Mouse (Mus musculus): ENCODE data around the gene Ube2n.

The Ube2n gene

DNA sequence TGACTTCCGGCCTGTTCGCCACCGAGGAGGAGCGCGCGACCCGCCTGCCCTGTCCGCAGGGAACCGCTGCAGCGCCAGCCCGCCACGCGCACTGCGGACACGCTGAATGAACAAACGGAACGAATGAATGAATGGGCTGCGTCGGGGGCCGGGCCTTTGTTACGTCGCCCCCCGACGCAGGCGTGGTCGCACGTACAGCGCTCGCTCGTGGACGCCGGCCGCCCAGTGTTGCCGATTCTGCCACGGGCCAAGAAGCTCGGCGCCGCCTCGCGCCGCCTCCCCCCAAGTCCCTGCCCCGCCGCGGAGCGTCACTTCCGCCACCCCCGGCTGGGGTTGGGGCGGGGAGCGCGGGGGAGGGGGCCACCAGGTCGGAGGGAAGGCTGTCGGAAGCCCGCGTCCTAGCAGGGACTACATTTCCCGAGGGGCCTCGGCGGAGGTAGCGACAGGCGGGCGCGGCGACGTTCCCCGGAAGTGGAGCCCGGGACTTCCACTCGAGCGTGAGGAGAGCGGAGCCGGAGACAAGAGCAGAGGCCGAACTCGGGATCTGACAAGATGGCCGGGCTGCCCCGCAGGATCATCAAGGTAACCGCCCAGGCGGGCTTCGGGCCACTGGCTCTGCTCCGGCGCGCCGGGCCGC, at the start of gene Ube2n:
Gene Ube2n, plus strand, starts transcription at position 490 of the 637 bp plus-strand sequence.
- DNase-seq (ENCODE audit: low spot score) = peak; percentile 98

DNA sequence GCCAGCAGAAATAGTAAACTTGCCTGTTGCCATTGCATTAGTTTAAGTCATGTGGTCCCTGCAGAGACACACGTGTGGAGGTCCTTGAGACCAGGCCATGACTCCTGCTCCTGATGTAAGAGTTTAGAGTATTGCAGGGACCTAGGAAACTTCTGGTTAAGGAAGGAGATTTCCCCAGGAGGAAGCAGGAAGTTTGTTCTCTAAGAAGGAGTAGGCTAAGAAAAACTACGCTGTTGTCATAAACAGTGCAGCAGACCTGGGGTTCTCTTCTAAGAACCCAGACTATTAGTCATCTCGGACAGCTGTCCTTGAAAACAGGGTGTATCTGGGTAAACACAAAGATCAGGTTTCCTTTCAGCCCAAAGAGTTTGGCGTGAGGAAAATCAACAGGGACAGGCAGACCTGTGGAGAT, 49.5 kb upstream of the Ube2n start:
- no peak for DNase-seq (ENCODE audit: low spot score)

DNA sequence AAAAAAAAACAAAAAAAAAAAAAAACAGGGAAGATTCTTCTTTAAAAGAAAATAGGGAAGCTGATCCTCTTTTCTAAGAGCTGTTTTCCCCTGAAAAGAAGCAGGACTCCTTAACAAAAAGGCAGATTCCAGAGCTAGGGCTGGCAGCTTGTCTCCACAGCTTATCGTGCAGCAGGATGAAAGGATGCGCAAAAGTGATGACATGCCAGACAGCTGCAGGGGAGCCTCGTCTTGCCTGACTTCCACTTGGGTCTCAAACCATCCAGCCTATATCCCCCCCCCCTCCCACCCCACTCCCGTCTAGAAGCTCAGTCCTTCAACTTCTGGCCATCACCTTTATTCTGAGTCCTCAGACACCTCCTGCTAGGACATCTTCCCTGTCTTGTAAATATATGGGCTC, 46.1 kb upstream of the Ube2n start:
- no peak for DNase-seq (ENCODE audit: low spot score)

- DNase-seq (ENCODE audit: low spot score) = no peak
These were observed 43.8 kb upstream of the Ube2n start for GRCm38 (mm10) chr10:95471186-95471585.

- no peak for DNase-seq (ENCODE audit: low spot score)
These were observed 42.9 kb upstream of the Ube2n start for GRCm38 (mm10) chr10:95471889-95472547.

GRCm38 (mm10) chr10:95475923-95476322, 39.0 kb upstream of the Ube2n start:
- peak; percentile 90 for DNase-seq (ENCODE audit: low spot score)

GRCm38 (mm10) chr10:95477516-95477915, 37.4 kb upstream of the Ube2n start:
- no peak for DNase-seq (ENCODE audit: low spot score)

DNA sequence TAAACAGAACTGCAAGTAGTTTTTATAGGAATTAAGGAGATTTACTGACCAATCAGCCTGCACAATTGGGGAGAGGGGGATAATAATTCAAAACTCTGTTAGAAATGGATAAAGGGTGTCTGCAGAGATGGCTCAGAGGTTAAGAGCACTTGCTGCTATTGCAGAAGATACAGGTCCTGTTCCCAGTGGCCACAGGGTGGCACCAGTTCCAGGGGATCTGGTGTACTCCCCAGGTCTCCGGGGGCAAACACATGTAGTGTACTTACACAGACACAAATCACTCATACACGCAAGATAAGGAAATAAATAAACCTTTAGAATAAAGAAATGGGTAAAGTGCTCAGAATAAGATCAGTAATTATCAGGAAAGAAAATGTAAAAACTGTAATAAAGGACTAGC, 25.3 kb upstream of the Ube2n start:
- DNase-seq (ENCODE audit: low spot score) = peak; percentile 26

DNA sequence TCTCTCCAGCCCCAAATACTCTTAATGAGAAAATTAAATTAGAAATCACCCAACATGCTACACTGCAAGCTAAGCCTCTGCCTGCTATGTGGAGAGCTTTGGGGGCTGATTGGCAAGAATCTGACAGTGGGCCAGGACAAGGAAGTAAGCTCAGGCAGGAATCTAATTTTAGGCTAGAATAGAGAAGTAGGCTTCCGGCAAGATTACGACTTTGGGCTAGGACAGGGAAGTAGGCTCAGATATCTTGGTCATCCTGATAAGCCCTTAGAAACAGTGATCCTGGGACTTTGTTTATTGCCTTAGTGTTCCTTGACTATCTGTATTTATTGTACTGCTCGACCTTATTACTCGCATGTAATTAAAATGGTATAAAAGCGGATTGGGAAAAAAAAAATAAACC, 20.7 kb upstream of the Ube2n start:
- no peak for DNase-seq (ENCODE audit: low spot score)

DNA sequence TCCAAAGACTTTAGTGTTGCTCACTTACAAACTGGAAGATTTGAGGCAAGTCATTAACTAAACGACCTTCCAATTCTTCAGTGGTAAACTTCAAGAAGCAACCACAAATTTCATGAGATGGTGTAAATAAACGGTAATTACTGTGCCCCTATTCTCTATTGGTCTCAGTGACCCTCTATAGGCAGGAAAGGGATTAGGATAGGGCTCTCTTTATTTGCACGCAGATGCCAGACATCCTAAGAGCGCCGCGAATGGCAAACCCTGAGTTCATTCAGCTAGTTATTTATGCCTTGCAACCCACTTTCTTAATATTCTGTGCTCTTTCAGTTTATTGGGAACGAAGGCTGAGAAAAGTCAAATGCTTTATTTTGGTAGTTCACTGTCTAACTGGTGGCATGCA, 13.9 kb upstream of the Ube2n start:
- no peak for DNase-seq (ENCODE audit: low spot score)

DNA sequence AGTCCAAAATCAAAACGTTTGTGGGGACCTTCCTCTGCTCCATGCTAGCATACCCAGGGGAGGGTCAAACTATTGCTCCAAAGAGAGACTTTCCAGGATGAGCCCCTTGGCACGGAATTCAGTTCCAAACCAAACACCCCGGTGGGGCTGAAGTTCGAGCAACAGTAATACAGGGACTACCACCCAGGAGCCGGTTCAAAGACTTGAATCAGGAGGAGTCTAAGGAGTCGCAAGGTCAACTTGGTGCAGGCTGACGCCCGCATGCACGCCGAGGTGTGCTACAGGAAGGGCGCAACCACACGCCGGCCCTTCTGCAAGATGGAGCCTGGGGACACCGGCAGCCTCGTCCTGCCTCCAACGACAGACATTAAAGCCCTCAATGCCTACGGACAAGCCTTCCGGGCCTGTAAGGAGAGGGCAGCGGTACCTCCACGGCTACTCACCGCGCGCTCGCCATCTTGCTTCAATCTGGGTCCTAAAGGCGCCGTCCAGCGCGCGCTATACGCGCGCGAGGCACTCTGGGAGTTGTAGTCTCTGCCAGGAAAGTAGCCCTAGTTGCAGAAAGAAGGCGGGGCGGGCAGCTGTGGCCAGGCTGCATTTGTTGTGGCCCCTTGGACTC, 13.4 kb upstream of the Ube2n start, which contains the start of gene Mrpl42:
Gene Mrpl42, minus strand, starts transcription at position 478 of the 619 bp plus-strand sequence.
- DNase-seq (ENCODE audit: low spot score) = peak; percentile 90

DNA sequence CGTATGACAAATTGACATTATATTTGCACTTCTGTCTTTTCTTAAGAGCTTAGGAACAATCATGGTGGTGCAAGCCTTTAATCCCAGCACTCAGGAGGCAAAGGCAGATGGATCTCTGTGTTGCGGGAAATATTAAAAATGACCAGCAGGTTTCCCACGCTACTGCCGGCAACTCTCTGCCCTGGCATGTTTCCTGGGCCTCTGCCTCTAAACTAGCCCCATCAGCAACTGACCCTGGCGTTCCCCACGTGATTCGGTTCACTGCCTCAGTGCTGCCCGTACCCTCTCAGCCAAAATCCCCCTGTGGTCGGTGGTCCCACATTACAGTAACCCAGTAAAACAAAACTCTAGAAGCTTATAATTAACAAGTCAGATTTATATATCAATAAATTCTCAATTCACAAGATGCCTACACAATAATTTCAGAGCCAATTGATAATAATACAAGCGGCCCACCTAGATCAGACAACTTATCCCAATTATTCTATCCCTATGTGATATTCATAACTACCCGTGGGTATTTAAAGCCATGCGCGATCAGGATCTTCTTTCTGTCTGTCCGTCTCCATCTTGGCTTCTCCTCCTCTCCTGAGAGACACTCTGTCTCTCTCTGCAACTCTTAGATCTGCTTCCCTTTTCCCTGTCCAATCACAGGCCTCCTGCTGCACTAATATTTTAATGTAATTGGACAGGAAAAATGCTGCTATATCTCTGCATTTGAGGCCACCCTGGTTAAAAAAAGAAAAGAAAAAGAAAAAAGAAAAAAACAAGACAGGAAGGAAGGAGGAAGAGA, 11.3 kb upstream of the Ube2n start:
- no peak for DNase-seq (ENCODE audit: low spot score)

DNA sequence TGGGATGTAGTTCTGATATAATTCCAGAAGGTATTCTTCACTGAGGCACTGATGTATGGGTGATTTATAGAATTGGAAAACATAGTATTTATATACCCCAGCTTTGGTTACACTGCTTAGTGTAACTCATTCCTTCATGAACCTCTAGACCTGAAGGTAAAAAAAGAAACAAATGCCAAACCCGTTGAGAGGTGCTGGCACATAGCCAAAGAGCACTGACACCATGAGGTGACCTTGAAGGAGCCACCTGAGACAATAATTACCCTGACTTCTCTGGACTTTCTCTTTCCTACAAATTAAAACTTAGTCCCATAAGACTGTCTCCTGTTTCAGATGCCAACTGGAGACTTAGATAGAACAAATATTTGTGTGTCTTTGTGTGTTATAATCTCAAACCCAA, 10.6 kb upstream of the Ube2n start:
- DNase-seq (ENCODE audit: low spot score) = no peak

GRCm38 (mm10) chr10:95508126-95508525, 6.8 kb upstream of the Ube2n start:
- no peak for DNase-seq (ENCODE audit: low spot score)

- DNase-seq (ENCODE audit: low spot score) = no peak
These were observed 6.2 kb upstream of the Ube2n start for GRCm38 (mm10) chr10:95508793-95509192.

DNA sequence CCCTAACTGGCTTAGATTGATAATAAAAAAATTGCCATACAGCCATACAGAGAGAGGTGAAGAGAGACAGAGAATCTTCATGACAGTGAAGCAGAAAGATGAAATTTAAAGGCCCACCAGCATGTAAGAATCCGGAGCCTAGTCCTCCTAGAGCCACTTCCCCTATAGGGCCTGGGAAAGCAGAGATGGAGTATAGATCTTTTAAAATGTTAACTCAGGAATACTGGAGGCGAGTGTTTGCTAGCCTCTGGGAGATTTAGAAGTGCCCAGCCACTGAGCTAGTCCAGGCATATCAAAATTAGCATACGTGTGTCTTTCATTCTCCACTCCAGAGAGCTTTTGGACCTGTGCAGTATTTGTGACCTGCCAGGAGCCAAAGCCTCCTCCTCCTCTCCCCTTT, 5.7 kb upstream of the Ube2n start:
- no peak for DNase-seq (ENCODE audit: low spot score)

- no peak for DNase-seq (ENCODE audit: low spot score)
These were observed 2.3 kb upstream of the Ube2n start for GRCm38 (mm10) chr10:95512635-95513034.

GRCm38 (mm10) chr10:95513768-95514556, 983 bp upstream of the Ube2n start:
- DNase-seq (ENCODE audit: low spot score) = peak; percentile 38

DNA sequence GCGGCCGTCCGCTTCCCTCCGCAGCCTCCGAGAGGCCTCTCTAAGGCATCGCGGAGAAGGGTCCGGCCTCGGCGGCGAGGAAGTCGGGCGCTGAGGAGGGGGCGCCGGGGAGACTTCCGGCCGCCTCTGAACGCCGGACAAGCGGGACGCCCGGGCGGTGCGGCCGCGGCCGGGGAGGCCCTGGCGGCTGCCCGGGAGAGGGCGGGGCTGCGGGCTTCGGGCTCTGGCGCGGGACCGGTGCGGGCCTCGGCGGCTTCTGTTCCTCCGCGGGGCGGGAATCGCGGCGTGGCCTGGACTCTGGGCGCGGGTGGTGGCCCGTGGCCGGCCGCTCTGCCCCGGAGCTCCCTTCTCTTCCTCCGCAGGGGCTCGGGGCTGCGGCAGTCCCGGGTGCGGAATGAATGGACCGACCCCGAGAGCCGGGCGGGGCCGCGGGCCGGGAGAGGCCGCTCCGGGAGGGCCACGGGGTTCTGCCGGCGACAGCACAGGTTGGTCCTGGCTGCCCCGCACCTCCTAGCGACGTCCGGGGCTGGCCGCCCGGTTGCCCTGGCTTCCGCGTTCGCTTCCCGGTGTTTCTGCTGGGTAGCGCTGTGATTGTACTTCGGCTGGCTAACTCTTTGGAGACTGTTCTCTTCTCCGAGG, 467 bp downstream of the Ube2n start:
- DNase-seq (ENCODE audit: low spot score) = peak; percentile 56

GRCm38 (mm10) chr10:95517656-95518055, 2.7 kb downstream of the Ube2n start:
- DNase-seq (ENCODE audit: low spot score) = no peak

DNA sequence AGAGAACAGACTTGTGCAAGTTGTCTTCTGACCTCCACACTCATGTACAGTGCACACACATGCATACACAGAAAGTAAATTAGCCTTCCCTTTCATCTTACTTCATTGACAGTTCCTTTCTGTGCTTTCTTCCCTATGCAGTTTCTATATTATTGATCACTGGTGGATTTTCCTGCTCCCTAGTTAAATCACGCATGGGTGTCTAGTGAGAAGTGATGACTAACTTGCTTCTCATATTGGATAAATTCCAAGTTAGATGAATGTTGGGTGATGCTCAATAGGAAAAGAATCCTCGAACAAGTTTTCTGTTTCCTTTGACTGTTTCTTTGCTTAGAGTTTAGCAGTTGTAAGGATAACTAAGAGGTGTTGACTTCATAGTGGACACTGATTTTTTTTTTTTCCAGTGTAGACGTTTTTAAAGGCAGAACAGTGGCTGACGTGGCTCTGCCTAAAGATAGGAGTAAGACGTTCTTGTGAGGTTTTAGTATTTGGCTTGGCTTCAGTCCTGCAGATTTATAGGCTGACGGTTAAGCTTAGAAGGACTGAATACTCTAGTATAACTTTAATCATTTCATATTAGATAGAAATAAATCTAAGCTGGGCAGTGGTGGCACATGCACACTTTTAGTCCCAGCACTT, 10.2 kb downstream of the Ube2n start:
- no peak for DNase-seq (ENCODE audit: low spot score)

All from MN1 (cell line).